Mouse (Mus musculus): ENCODE results near the gene Gatad2a. TPM values are rescaled to one million over a fixed set of nuclear protein-coding genes. Genes with fewer than 3 reads are reported as not detected.
"Not testable (repeated sequence)": the region's sequence is repeated elsewhere in the genome, so short reads cannot be mapped to it uniquely, and the experiment has no call there.

Gatad2a gene
- polyA plus RNA-seq, 1 experiment = 84.5 TPM

GRCm38 (mm10) chr8:70004345-70004744, 8.2 kb upstream of the Gatad2a start:
- Histone ChIP-seq H3K27me3 (ENCODE audit: control insufficient read depth, insufficient read depth, low read length) (no peaks in the 10 kb centered on the region), H3K4me3 (ENCODE audit: control insufficient read depth, insufficient read depth, low read length) (no peak overlapping the region), H3K4me1 (replicated peaks; ENCODE audit: control insufficient read depth, insufficient read depth, low read length) (peaks cover 22% of the 10 kb centered on the region), H3K36me3 (ENCODE audit: control insufficient read depth, insufficient read depth, low read length) (no peaks in the 10 kb centered on the region), H3K27ac (ENCODE audit: control insufficient read depth, insufficient read depth, low read length) (no peak overlapping the region)
- TF ChIP-seq CTCF (IDR thresholded peaks at IDR 0.05; ENCODE audit: borderline replicate concordance, control insufficient read depth, extremely low read depth, insufficient read depth, low read length, poor library complexity) (no peak), POLR2A (IDR thresholded peaks at IDR 0.05; ENCODE audit: control insufficient read depth, extremely low read depth, insufficient read depth, low read length, poor library complexity) (no peak)
- DNase-seq = no peak

GRCm38 (mm10) chr8:70003204-70003657, 7.0 kb upstream of the Gatad2a start:
- peaks cover 22% of the 10 kb centered on the region for H3K4me1 ChIP-seq (replicated peaks; ENCODE audit: control insufficient read depth, insufficient read depth, low read length)
- 14% methylated on average over 4 of the region's 4 CpGs for WGBS
- no peak for TF ChIP-seq CTCF (IDR thresholded peaks at IDR 0.05; ENCODE audit: borderline replicate concordance, control insufficient read depth, extremely low read depth, insufficient read depth, low read length, poor library complexity)
- no peak for TF ChIP-seq POLR2A (IDR thresholded peaks at IDR 0.05; ENCODE audit: control insufficient read depth, extremely low read depth, insufficient read depth, low read length, poor library complexity)
- H3K27me3 ChIP-seq (ENCODE audit: control insufficient read depth, insufficient read depth, low read length) = no peaks in the 10 kb centered on the region
- peak; percentile 35 for DNase-seq
- H3K36me3 ChIP-seq (ENCODE audit: control insufficient read depth, insufficient read depth, low read length) = no peaks in the 10 kb centered on the region
- H3K4me3 ChIP-seq (ENCODE audit: control insufficient read depth, insufficient read depth, low read length) = no peak overlapping the region
- peak overlapping the region; percentile 37 for H3K27ac ChIP-seq (ENCODE audit: control insufficient read depth, insufficient read depth, low read length)

DNA sequence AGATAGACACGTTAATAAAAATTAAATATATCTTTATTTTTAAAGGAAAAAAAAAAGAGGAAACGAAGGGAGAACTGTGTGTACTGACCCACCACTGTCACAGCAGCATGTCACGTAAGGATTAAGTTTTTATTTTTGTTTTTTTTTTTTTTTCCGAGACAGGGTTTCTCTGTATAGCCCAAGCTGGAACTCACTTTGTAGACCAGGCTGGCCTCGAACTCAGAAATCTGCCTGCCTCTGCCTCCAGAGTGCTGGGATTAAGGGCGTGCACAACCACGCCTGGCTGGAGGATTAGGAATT, 5.7 kb upstream of the Gatad2a start:
- not testable (repeated sequence) for DNase-seq; H3K36me3 ChIP-seq (ENCODE audit: control insufficient read depth, insufficient read depth, low read length); H3K27ac ChIP-seq (ENCODE audit: control insufficient read depth, insufficient read depth, low read length); H3K27me3 ChIP-seq (ENCODE audit: control insufficient read depth, insufficient read depth, low read length); H3K4me3 ChIP-seq (ENCODE audit: control insufficient read depth, insufficient read depth, low read length)
- peaks cover 25% of the 10 kb centered on the region for H3K4me1 ChIP-seq (replicated peaks; ENCODE audit: control insufficient read depth, insufficient read depth, low read length)
- WGBS = 35% methylated on average over 7 of the region's 7 CpGs

GRCm38 (mm10) chr8:70001176-70001891, 5.2 kb upstream of the Gatad2a start:
- 3% methylated on average over 16 of the region's 16 CpGs for WGBS
- DNase-seq = peak; percentile 58
- Histone ChIP-seq H3K27me3 (ENCODE audit: control insufficient read depth, insufficient read depth, low read length) (no peaks in the 10 kb centered on the region), H3K27ac (ENCODE audit: control insufficient read depth, insufficient read depth, low read length) (peak overlapping the region; percentile 81), H3K4me1 (replicated peaks; ENCODE audit: control insufficient read depth, insufficient read depth, low read length) (peaks cover 27% of the 10 kb centered on the region), H3K36me3 (ENCODE audit: control insufficient read depth, insufficient read depth, low read length) (no peaks in the 10 kb centered on the region), H3K4me3 (ENCODE audit: control insufficient read depth, insufficient read depth, low read length) (peak overlapping the region; percentile 19)
- TF ChIP-seq POLR2A (IDR thresholded peaks at IDR 0.05; ENCODE audit: control insufficient read depth, extremely low read depth, insufficient read depth, low read length, poor library complexity) (peak; percentile 27; the same call in 1 of the 2 replicates), CTCF (IDR thresholded peaks at IDR 0.05; ENCODE audit: borderline replicate concordance, control insufficient read depth, extremely low read depth, insufficient read depth, low read length, poor library complexity) (no peak)

- H3K27me3 ChIP-seq (ENCODE audit: control insufficient read depth, insufficient read depth, low read length) = no peaks in the 10 kb centered on the region
- peaks cover 27% of the 10 kb centered on the region for H3K4me1 ChIP-seq (replicated peaks; ENCODE audit: control insufficient read depth, insufficient read depth, low read length)
- DNase-seq = no peak
- H3K27ac ChIP-seq (ENCODE audit: control insufficient read depth, insufficient read depth, low read length) = no peak overlapping the region
- 95% methylated on average over 2 of the region's 2 CpGs for WGBS
- no peak overlapping the region for H3K4me3 ChIP-seq (ENCODE audit: control insufficient read depth, insufficient read depth, low read length)
- no peaks in the 10 kb centered on the region for H3K36me3 ChIP-seq (ENCODE audit: control insufficient read depth, insufficient read depth, low read length)
- TF ChIP-seq CTCF (IDR thresholded peaks at IDR 0.05; ENCODE audit: borderline replicate concordance, control insufficient read depth, extremely low read depth, insufficient read depth, low read length, poor library complexity) (no peak), POLR2A (IDR thresholded peaks at IDR 0.05; ENCODE audit: control insufficient read depth, extremely low read depth, insufficient read depth, low read length, poor library complexity) (no peak)
Measured at GRCm38 (mm10) chr8:70000226-70000625, 4.0 kb upstream of the Gatad2a start.

DNA sequence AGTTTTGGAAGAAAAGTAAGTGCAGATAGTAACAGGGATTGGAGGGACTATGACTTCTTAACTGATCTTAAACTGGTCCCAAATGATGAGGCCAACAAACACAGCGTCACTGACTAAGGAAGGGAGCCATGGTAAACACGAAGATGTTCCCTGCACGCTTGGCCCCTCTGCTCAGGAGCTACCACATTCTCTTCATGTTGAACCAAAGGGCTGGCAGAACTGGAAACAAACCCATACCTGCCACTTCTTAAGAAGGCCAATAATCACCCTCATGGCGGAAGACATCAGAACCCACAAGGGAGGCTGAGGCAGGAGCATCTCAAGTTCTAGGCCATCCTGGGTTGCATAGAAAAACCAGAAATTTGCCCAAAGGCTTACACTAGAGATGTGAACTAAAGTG, 3.1 kb upstream of the Gatad2a start:
- H3K27me3 ChIP-seq (ENCODE audit: control insufficient read depth, insufficient read depth, low read length) = no peaks in the 10 kb centered on the region
- no peak for TF ChIP-seq CTCF (IDR thresholded peaks at IDR 0.05; ENCODE audit: borderline replicate concordance, control insufficient read depth, extremely low read depth, insufficient read depth, low read length, poor library complexity)
- TF ChIP-seq POLR2A (IDR thresholded peaks at IDR 0.05; ENCODE audit: control insufficient read depth, extremely low read depth, insufficient read depth, low read length, poor library complexity) = no peak
- 98% methylated on average over 4 of the region's 4 CpGs for WGBS
- H3K4me1 ChIP-seq (replicated peaks; ENCODE audit: control insufficient read depth, insufficient read depth, low read length) = peaks cover 33% of the 10 kb centered on the region
- H3K4me3 ChIP-seq (ENCODE audit: control insufficient read depth, insufficient read depth, low read length) = no peak overlapping the region
- no peaks in the 10 kb centered on the region for H3K36me3 ChIP-seq (ENCODE audit: control insufficient read depth, insufficient read depth, low read length)
- H3K27ac ChIP-seq (ENCODE audit: control insufficient read depth, insufficient read depth, low read length) = no peak overlapping the region
- DNase-seq = no peak

GRCm38 (mm10) chr8:69998706-69999105, 2.5 kb upstream of the Gatad2a start:
- H3K27ac ChIP-seq (ENCODE audit: control insufficient read depth, insufficient read depth, low read length) = no peak overlapping the region
- H3K36me3 ChIP-seq (ENCODE audit: control insufficient read depth, insufficient read depth, low read length) = no peaks in the 10 kb centered on the region
- H3K4me1 ChIP-seq (replicated peaks; ENCODE audit: control insufficient read depth, insufficient read depth, low read length) = peaks cover 33% of the 10 kb centered on the region
- DNase-seq = no peak
- TF ChIP-seq CTCF (IDR thresholded peaks at IDR 0.05; ENCODE audit: borderline replicate concordance, control insufficient read depth, extremely low read depth, insufficient read depth, low read length, poor library complexity) = no peak
- TF ChIP-seq POLR2A (IDR thresholded peaks at IDR 0.05; ENCODE audit: control insufficient read depth, extremely low read depth, insufficient read depth, low read length, poor library complexity) = no peak
- H3K4me3 ChIP-seq (ENCODE audit: control insufficient read depth, insufficient read depth, low read length) = no peak overlapping the region
- no peaks in the 10 kb centered on the region for H3K27me3 ChIP-seq (ENCODE audit: control insufficient read depth, insufficient read depth, low read length)
- whole genome bisulfite sequencing = 97% methylated on average over 3 of the region's 3 CpGs

All from thymus, adult 2 months (tissue).